Mouse (Mus musculus): ENCODE data around the gene Pigr.

GRCm38 (mm10) chr1:130796967-130797684, 29.4 kb upstream of the Pigr start:
- TF ChIP-seq CTCF (IDR thresholded peaks at IDR 0.05; ENCODE audit: low read depth), result peak; percentile 77
- no peak for TF ChIP-seq EP300 (optimal IDR thresholded peaks at IDR 0.05)
